Mouse (Mus musculus): Measurements from ENCODE around the gene Casp8ap2. TPM values are rescaled to one million over a fixed set of nuclear protein-coding genes. Genes with fewer than 3 reads are reported as not detected.

The Casp8ap2 gene
- polyA plus RNA-seq, 1 experiment from 2014 or later: 55.4 TPM

DNA sequence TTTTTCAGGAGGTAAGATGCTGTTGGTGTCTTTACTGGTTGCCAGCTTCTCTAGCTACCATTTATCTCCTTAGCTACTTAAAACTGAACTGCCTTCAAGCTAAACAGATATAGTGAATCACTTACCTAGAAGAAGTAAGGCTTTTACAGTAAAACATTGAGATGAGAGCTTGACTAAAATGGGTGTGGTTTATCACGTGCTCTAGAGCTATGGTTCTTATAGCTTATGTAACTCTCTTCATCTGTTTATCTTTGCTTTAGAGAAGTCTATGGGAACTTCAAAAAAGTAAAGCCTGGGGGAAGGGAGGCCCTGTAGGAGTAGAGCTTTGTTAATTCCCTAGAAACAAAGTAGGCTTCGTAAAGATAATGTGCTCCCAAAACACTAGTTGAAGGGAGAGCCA lies 58.8 kb downstream of the Casp8ap2 start:
- Histone ChIP-seq H3K9me3 (no peaks in the 10 kb centered on the region), H3K4me3 (no peak overlapping the region), H3K4me1 (no peaks in the 10 kb centered on the region), H3K27ac (no peak overlapping the region), H3K4me2 (no peak overlapping the region), H3K36me3 (peaks cover 81% of the 10 kb centered on the region), H3K9ac (no peak overlapping the region), H3K27me3 (no peaks in the 10 kb centered on the region)
- 87% methylated on average over 2 of the region's 2 CpGs for WGBS
- no peak for ATAC-seq (ENCODE audit: insufficient number of reproducible peaks, low FRiP score, low TSS enrichment, low read depth)

DNA sequence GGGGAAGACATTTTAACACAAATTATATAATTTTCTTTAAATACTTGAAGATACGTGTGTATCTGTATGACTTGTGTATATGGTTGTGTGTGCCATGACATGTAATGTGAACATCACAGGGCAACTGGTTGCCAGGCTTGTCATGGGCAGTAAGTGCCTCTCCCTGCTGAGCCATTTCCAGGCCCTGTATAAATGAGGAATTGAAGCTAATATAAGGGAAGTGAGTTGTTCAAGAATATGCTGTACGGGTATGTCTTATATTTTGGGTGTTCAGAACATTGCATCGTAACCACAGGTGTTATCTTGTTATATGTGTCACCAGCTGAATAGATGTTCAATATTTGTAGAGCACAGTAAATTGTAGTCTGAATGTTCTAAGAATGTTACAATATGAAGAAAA lies 62.2 kb downstream of the Casp8ap2 start:
- Histone ChIP-seq H3K4me1 (0 out of 2 replicates have a peak, but pooled peaks cover under 1% of the 10 kb centered on the region), H3K4me3 (no peak overlapping the region), H3K36me3 (peaks cover 71% of the 10 kb centered on the region), H3K9ac (no peak overlapping the region), H3K27ac (no peak overlapping the region), H3K9me3 (no peaks in the 10 kb centered on the region), H3K4me2 (no peak overlapping the region), H3K27me3 (no peaks in the 10 kb centered on the region)
- 93% methylated on average over 3 of the region's 3 CpGs for WGBS
- ATAC-seq (ENCODE audit: insufficient number of reproducible peaks, low FRiP score, low TSS enrichment, low read depth): no peak

DNA sequence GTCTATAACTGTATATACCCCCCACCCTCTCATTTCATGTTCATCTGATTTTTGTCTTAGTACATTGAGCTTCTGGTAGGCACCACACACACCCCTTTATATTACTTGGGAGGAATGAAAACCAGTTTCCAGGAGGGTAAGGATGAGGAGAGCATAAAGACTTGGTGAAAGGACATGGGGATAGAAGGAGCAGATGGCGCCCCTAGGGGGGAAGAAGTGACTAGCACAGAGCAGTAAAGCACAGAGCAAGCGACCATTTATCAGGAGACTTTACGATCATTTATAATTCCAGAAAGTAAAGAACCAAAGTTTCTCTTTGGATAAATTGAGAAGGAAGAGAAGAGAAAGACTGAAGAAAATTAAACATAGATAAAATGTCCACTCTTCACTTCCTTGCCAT lies 65.6 kb downstream of the Casp8ap2 start:
- 0 out of 2 replicates have a peak, but pooled peaks cover 2% of the 10 kb centered on the region for H3K4me1 ChIP-seq
- no peaks in the 10 kb centered on the region for H3K27me3 ChIP-seq
- no peak for ATAC-seq (ENCODE audit: insufficient number of reproducible peaks, low FRiP score, low TSS enrichment, low read depth)
- 65% methylated on average over 3 of the region's 3 CpGs for WGBS
- H3K36me3 ChIP-seq: peaks cover 64% of the 10 kb centered on the region
- no peak overlapping the region for H3K4me2 ChIP-seq
- H3K9me3 ChIP-seq: no peaks in the 10 kb centered on the region
- no peak overlapping the region for H3K4me3 ChIP-seq
- no peak overlapping the region for H3K27ac ChIP-seq
- H3K9ac ChIP-seq: no peak overlapping the region

GRCm38 (mm10) chr4:32682471-32682870 lies 67.2 kb downstream of the Casp8ap2 start:
- no peak for ATAC-seq (ENCODE audit: insufficient number of reproducible peaks, low FRiP score, low TSS enrichment, low read depth)
- Histone ChIP-seq H3K4me3 (no peak overlapping the region), H3K4me1 (0 out of 2 replicates have a peak, but pooled peaks cover 2% of the 10 kb centered on the region), H3K36me3 (peaks cover 54% of the 10 kb centered on the region), H3K9ac (no peak overlapping the region), H3K4me2 (no peak overlapping the region), H3K27ac (no peak overlapping the region), H3K9me3 (no peaks in the 10 kb centered on the region), H3K27me3 (no peaks in the 10 kb centered on the region)
- WGBS: 62% methylated on average over 4 of the region's 4 CpGs

GRCm38 (mm10) chr4:32683061-32683582 lies 67.9 kb downstream of the Casp8ap2 start:
- Histone ChIP-seq H3K4me3 (no peak overlapping the region), H3K4me2 (no peak overlapping the region), H3K4me1 (0 out of 2 replicates have a peak, but pooled peaks cover 2% of the 10 kb centered on the region), H3K9me3 (no peaks in the 10 kb centered on the region), H3K27me3 (no peaks in the 10 kb centered on the region), H3K9ac (no peak overlapping the region), H3K27ac (no peak overlapping the region), H3K36me3 (peaks cover 53% of the 10 kb centered on the region)
- WGBS: 81% methylated on average over 6 of the region's 6 CpGs
- no peak for ATAC-seq (ENCODE audit: insufficient number of reproducible peaks, low FRiP score, low TSS enrichment, low read depth)

Other genes with a start within 250 kb of the Casp8ap2 start
- gene Gja10, start 12.7 kb upstream of the Casp8ap2 start, polyA plus RNA-seq (2015; fragmentation: Nextera tagmentation; extraction: Ambion mirVana): not detected in 2 replicates
- 7.2 and 12.0 TPM in 2 replicates for gene Mdn1, start 41.7 kb downstream of the Casp8ap2 start, polyA plus RNA-seq (2015; fragmentation: Nextera tagmentation; extraction: Ambion mirVana)
- gene Lyrm2, start 184.8 kb downstream of the Casp8ap2 start, polyA plus RNA-seq (2015; fragmentation: Nextera tagmentation; extraction: Ambion mirVana): 85.4 and 97.6 TPM in 2 replicates

All from limb, embryonic 15.5 days (tissue).